Mouse (Mus musculus) myocyte (in vitro differentiated cells): ENCODE results near the gene Nfkbiz. TPM values are rescaled to one million over a fixed set of nuclear protein-coding genes. Genes with fewer than 3 reads are reported as not detected.

Experiments used
- H3K27me3 ChIP-seq: one replicate; pipeline ENCODE4 v1.6.1; 2011; ENCODE audit not compliant: control insufficient read depth, insufficient read depth, insufficient read length
- H3K36me3 ChIP-seq: one replicate; pipeline ENCODE4 v1.6.1; 2011; ENCODE audit not compliant: control insufficient read depth, insufficient read depth
- H3K4me2 ChIP-seq: one replicate; pipeline ENCODE4 v1.6.1; 2011; ENCODE audit warnings: low read depth, control low read depth
- H3K4me3 ChIP-seq: one replicate; pipeline ENCODE4 v1.5.1; 2011; ENCODE audit warnings: mild to moderate bottlenecking, control low read depth, moderate library complexity
- H3K79me2 ChIP-seq: one replicate; pipeline ENCODE4 v1.6.1; 2011; ENCODE audit not compliant: control insufficient read depth, insufficient read depth
- H3ac ChIP-seq: one replicate; pipeline ENCODE4 v1.6.1; 2011; ENCODE audit not compliant: control insufficient read depth, insufficient read length
- CEBPB ChIP-seq: IDR thresholded peaks from 2 replicates; pipeline ENCODE4 v1.6.1; 2011; ENCODE audit warnings: mild to moderate bottlenecking, moderate library complexity; ENCODE audit not compliant: poor library complexity, insufficient read depth, severe bottlenecking
- E2F4 ChIP-seq: IDR thresholded peaks from one replicate; pipeline ENCODE4 v1.6.1; 2011; ENCODE audit warnings: mild to moderate bottlenecking, control low read depth, moderate library complexity; ENCODE audit not compliant: insufficient read depth
- MAX ChIP-seq: IDR thresholded peaks from one replicate; pipeline ENCODE4 v1.6.1; 2011; ENCODE audit warnings: low read depth, mild to moderate bottlenecking, control low read depth
- MYOD1 ChIP-seq, 3 experiments: IDR thresholded peaks; one replicate each; pipeline ENCODE4 v1.6.1; 2011; ENCODE audit warnings: control low read depth in 2 of 3, low read depth in 2 of 3, mild to moderate bottlenecking in 2 of 3, moderate library complexity in 1 of 3; ENCODE audit not compliant: insufficient read length in 2 of 3, control insufficient read depth in 1 of 3
- MYOG ChIP-seq, 3 experiments: IDR thresholded peaks; one replicate each; pipeline ENCODE4 v1.6.1; 2011; ENCODE audit warnings: control low read depth in 2 of 3, low read depth in 2 of 3, mild to moderate bottlenecking in 2 of 3; ENCODE audit not compliant: insufficient read length in 2 of 3, control insufficient read depth in 1 of 3, insufficient read depth in 1 of 3
- POLR2A ChIP-seq: IDR thresholded peaks from one replicate; pipeline ENCODE4 v1.6.1; 2011; ENCODE audit warnings: low read depth, mild to moderate bottlenecking, control low read depth, moderate library complexity; ENCODE audit not compliant: insufficient read length
- POLR2AphosphoS2 ChIP-seq: IDR thresholded peaks from one replicate; pipeline ENCODE4 v1.6.1; 2011; ENCODE audit warnings: low read depth, control low read depth; ENCODE audit not compliant: insufficient read length
- REST ChIP-seq: IDR thresholded peaks from one replicate; pipeline ENCODE4 v1.6.1; 2011; ENCODE audit warnings: mild to moderate bottlenecking, control low read depth, moderate library complexity; ENCODE audit not compliant: insufficient read depth, insufficient read length
- SRF ChIP-seq: IDR thresholded peaks from one replicate; pipeline ENCODE4 v1.6.1; 2011; ENCODE audit warnings: low read depth; ENCODE audit not compliant: control insufficient read depth, insufficient read length
- TCF12 ChIP-seq: IDR thresholded peaks from one replicate; pipeline ENCODE4 v1.6.1; 2011; ENCODE audit warnings: mild to moderate bottlenecking, control low read depth; ENCODE audit not compliant: poor library complexity, insufficient read depth, severe bottlenecking
- TCF3 ChIP-seq: IDR thresholded peaks from one replicate; pipeline ENCODE4 v1.6.1; 2011; ENCODE audit warnings: low read depth, control low read depth; ENCODE audit not compliant: insufficient read length
- USF1 ChIP-seq: IDR thresholded peaks from one replicate; pipeline ENCODE4 v1.6.1; 2011; ENCODE audit warnings: low read depth, mild to moderate bottlenecking, control low read depth, moderate library complexity
- polyA plus RNA-seq: library from polyadenylated mRNA; unstranded; fragments of >200 nt; fragmentation: generic; extraction: Trizol; gene quantifications from one replicate; pipeline ENCODE4 v1.2.1, GENCODE M21; 2012; ENCODE audit warnings: missing spikeins

Gene Nfkbiz
- polyA plus RNA-seq, 1 experiment: 2.6 TPM

- Histone ChIP-seq H3K4me2 (no peak overlapping the region), H3K36me3 (peaks cover 4% of the 10 kb centered on the region), H3K4me3 (no peak overlapping the region), H3K27me3 (no peaks in the 10 kb centered on the region), H3K79me2 (no peaks in the 10 kb centered on the region), H3ac (no peak overlapping the region)
- TF ChIP-seq USF1 (no peak), SRF (no peak), MAX (no peak), TCF3 (no peak), POLR2AphosphoS2 (no peak), REST (no peak), TCF12 (no peak), MYOG (IDR thresholded peaks at IDR 0.05; ENCODE audit: control insufficient read depth in 1 of 3, insufficient read depth in 1 of 3, insufficient read length in 2 of 3, low read depth in 2 of 3) (no peak), MYOD1 (IDR thresholded peaks at IDR 0.05; ENCODE audit: control insufficient read depth in 1 of 3, insufficient read length in 2 of 3, low read depth in 2 of 3) (no peak), E2F4 (no peak), POLR2A (no peak), CEBPB (no peak)
Observed at GRCm38 (mm10) chr16:55804799-55805198, 33.9 kb downstream of the Nfkbiz start.

DNA sequence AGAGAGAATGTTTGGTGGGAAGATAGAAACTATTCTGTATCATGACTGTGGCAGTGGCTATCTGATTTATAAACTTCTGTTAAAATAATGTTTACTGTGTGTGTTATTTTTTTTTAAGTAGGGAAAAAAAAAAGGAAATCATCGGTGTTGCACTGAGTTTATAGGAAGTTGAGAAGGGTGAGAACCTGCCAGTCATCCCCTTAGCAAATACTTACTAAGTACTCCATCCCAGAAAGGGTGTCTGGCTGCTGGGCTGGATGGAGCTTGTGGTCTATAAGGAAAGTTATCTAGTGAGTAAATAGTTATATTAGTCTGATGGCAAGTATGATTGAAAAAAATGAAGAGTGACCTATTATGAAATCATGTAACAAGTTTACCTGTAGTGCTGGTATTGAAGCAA lies 37.1 kb downstream of the Nfkbiz start:
- H3K4me2 ChIP-seq: no peak overlapping the region
- TF ChIP-seq MYOD1 (IDR thresholded peaks at IDR 0.05; ENCODE audit: control insufficient read depth in 1 of 3, insufficient read length in 2 of 3, low read depth in 2 of 3) (no peak), TCF12 (no peak), CEBPB (no peak), REST (no peak), MAX (no peak), POLR2AphosphoS2 (no peak), USF1 (no peak), MYOG (IDR thresholded peaks at IDR 0.05; ENCODE audit: control insufficient read depth in 1 of 3, insufficient read depth in 1 of 3, insufficient read length in 2 of 3, low read depth in 2 of 3) (no peak), SRF (no peak), E2F4 (no peak), TCF3 (no peak), POLR2A (no peak)

GRCm38 (mm10) chr16:55798845-55799244 lies 39.9 kb downstream of the Nfkbiz start:
- Histone ChIP-seq H3K36me3 (no peaks in the 10 kb centered on the region), H3ac (no peak overlapping the region), H3K79me2 (no peaks in the 10 kb centered on the region), H3K27me3 (no peaks in the 10 kb centered on the region), H3K4me2 (no peak overlapping the region), H3K4me3 (no peak overlapping the region)
- no peak for TF ChIP-seq REST
- no peak for TF ChIP-seq MYOD1 (IDR thresholded peaks at IDR 0.05; ENCODE audit: control insufficient read depth in 1 of 3, insufficient read length in 2 of 3, low read depth in 2 of 3)
- TF ChIP-seq POLR2A: no peak
- TF ChIP-seq USF1: no peak
- TF ChIP-seq CEBPB: no peak
- no peak for TF ChIP-seq POLR2AphosphoS2
- TF ChIP-seq TCF3: no peak
- TF ChIP-seq TCF12: no peak
- TF ChIP-seq SRF: no peak

More for the DNA sequence above, 37.1 kb downstream of the Nfkbiz start:
- Histone ChIP-seq H3K79me2 (no peaks in the 10 kb centered on the region), H3K36me3 (no peaks in the 10 kb centered on the region), H3ac (no peak overlapping the region), H3K27me3 (no peaks in the 10 kb centered on the region), H3K4me3 (no peak overlapping the region)

DNA sequence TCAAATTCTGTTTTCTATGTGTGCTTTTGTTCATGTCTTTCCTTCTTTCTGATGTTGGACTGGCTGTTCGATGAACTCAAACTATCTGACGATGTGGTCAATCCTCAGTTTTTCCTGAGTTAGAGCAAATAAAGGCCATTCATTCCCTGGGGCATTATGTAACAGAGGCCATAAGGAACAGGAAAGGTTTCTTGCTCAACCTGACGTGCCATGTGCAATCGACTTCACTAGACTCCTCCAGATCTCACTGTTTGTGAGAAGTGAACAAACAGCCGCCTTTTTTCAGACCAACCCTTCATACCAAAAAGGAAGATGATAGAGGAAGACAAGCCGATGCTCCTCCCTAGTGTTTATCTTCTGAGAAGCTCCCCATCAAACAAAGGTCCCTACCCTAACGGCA lies 48.4 kb downstream of the Nfkbiz start:
- Histone ChIP-seq H3K36me3 (no peaks in the 10 kb centered on the region), H3K79me2 (no peaks in the 10 kb centered on the region), H3ac (no peak overlapping the region), H3K4me3 (no peak overlapping the region), H3K27me3 (no peaks in the 10 kb centered on the region), H3K4me2 (no peak overlapping the region)
- TF ChIP-seq E2F4 (no peak), TCF12 (no peak), MYOD1 (IDR thresholded peaks at IDR 0.05; ENCODE audit: control insufficient read depth in 1 of 3, insufficient read length in 2 of 3, low read depth in 2 of 3) (no peak), POLR2A (no peak), TCF3 (no peak), POLR2AphosphoS2 (no peak), CEBPB (no peak)

DNA sequence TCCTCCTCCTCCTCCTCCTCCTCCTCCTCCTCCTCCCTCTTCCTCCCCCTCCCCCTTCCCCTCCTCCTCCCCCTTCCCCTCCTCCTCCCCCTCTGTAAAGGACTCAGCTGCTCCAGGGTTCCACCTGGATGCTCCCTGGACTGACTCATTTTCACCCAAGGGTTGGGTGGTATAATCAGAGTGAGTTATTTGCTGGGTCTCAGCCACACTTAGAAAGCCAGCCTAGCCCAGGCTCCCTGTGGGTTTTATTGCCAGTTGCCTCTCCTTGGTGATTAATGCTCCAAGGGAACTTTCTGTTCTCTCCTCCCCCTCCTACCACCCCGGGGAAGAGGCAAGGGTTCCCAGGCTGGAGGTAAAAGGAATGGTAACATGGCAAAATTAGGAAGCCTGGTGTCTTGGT lies 49.4 kb downstream of the Nfkbiz start:
- H3ac ChIP-seq: no peak overlapping the region
- H3K36me3 ChIP-seq: no peaks in the 10 kb centered on the region
- peak overlapping the region; percentile 4 for H3K4me2 ChIP-seq
- H3K27me3 ChIP-seq: no peaks in the 10 kb centered on the region
- H3K79me2 ChIP-seq: no peaks in the 10 kb centered on the region
- no peak overlapping the region for H3K4me3 ChIP-seq
- peak in 1 of 3 experiments; percentile 31 for TF ChIP-seq MYOD1 (IDR thresholded peaks at IDR 0.05; ENCODE audit: control insufficient read depth in 1 of 3, insufficient read length in 2 of 3, low read depth in 2 of 3)
- TF ChIP-seq POLR2A: no peak
- no peak for TF ChIP-seq USF1
- TF ChIP-seq E2F4: no peak
- no peak for TF ChIP-seq MYOG (IDR thresholded peaks at IDR 0.05; ENCODE audit: control insufficient read depth in 1 of 3, insufficient read depth in 1 of 3, insufficient read length in 2 of 3, low read depth in 2 of 3)
- no peak for TF ChIP-seq MAX
- no peak for TF ChIP-seq TCF12
